Mouse (Mus musculus) monocyte, adult 5-6 weeks (primary cell): Measurements from ENCODE around the gene Tesmin. TPM values are rescaled to one million over a fixed set of nuclear protein-coding genes. Genes with fewer than 3 reads are reported as not detected.

ENCODE experiments used
- ATAC-seq: fragments of 153-309, 156-312 bp; replicated peaks from 2 replicates; pipeline ENCODE4 v1.8.0; 2017; ENCODE audit warnings: mild to moderate bottlenecking; ENCODE audit not compliant: low TSS enrichment, insufficient number of reproducible peaks, severe bottlenecking, poor library complexity, low FRiP score
- total RNA-seq: library from RNA; stranded (forward); fragments of 200-1000, 200-491, 200-594 nt; gene quantifications from 3 replicates; pipeline ENCODE4 v1.2.3, GENCODE M21; 2017

Tesmin gene
- total RNA-seq, 1 experiment from 2014 or later: 2.6 TPM

DNA sequence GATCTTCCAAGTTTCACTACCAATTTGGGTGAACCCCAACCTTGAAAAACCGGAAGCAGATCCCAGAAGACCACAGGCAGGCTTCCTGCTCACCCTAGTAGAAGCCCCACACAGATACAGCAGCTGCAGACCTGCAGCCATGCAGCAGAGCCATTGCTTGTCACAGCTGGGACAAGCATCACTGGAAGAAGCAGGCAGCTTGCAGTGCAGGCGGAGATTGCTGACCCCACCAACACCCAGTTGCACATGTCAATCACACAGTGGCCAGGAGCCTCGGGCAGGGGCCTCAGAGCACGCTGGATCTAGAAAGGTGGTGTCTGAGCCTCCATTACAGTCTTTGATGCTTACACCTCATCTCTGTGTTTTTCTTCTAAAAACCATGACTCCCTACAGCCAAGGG lies 45.5 kb downstream of the Tesmin start:
- no peak for ATAC-seq

DNA sequence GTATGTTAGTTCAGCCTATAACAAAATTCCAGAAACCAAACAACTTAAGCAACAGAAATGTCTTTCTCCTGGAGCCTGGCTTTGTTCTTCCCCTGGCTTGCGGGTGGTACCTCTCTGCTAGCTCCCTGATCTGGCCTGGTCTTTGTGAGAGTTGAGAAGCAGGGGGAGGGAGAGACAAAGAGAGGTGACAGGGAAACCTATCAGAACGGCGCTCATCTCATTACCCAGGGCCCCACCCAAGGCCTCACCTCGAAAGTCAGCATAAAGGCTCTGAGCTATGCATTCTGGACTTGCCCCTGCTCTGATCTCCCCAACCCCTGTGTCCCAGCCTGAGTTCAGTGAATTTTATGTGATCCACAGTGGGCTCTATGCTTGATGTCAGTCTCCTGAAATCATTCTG lies 46.0 kb downstream of the Tesmin start:
- ATAC-seq: no peak

DNA sequence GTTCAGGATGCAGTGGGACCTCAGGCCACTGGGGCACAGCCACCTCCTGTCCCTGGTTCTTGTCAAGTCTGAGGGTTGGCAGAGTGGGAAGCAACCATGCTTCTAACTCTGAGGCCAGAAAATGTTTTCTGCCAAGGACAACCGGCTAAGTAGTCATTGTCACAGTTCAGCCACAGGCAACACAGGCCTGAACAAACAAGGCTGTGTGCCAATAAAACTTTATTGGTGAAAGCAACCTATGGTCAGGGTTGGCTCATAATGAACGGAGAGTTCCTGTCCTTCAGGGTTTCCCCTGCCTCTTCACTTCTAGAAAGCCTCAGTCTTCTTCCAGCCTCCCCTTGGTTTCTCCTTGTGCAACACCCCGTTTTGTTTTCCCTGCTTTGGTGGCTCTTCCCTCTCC lies 47.2 kb downstream of the Tesmin start:
- no peak for ATAC-seq

DNA sequence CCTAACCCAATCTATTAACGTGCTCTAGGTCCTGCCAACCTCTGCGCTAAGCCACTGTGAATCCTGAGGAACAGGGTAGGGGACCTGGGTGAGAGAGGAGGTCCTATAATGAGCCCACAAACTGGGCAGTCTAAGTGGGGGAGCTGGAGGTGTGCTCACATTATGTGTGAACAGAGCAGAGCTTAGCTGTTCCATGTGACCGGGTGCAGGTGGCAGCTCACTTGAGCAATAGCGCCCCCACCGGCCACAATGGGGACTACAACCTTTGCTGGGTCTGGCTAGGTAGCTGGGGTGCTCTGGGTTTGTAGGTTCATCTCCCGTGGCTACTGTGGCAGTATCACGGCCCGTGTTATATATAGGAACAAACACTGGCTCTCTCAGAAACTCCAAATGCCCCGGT lies 48.2 kb downstream of the Tesmin start:
- peak; percentile 52; the same call in 1 of the 2 replicates for ATAC-seq

DNA sequence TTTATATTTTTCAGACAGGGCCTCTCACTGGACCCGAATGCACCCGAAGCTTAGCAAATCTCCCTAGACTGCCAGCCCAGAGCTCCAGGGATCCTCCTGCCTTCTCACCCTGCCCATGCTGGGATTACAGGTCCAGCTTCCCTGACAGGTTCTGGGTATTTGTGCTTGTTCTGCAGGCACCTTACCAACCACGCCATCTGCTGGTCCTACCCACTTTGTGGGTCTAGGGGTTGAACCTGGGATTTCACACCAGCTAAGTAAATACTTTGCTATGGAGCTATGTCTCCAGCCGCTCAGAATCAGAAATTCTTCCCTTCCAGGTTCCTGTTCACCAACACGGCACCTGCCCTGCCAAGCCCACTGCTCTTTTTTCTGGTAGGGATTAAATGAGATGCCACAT lies 49.3 kb downstream of the Tesmin start:
- no peak for ATAC-seq

DNA sequence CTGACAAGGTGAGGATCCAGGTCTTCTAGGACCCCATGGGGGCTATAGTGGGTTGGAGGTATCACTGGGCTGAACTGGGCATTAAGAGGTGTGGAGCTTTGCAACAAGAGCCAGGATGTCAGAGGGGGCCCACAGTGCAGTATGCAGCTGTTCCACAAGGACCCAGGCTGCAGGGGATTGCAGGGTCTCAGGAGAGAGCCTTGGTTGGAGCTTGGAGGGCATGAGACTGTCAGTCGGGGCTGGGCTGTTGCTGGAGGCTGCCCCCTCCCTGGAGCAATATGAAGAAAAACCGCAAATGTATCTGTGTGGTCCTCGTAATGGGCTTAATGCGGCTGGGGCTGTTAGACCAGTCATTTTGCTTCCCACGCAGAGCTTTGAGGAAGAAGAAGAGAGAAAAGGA lies 52.0 kb downstream of the Tesmin start:
- no peak for ATAC-seq

DNA sequence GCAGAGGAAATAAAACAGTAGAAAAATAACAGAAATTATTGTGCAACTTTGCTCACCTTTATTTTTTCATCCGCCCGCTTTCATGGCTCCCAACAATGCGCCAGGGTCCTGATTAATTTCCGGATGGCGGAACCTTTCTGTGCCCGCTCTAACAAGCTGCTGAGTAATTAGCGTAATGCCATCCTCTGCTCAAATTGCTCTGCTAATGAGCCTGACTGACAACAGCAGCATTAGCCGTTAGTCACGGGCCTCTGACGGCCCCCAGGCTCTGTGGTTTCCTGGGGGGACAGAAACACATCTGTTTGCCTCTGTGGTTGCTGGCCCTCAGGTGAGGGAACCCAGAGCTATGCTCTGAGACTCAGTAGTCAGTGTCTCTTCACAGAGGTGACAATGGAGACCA lies 52.4 kb downstream of the Tesmin start:
- ATAC-seq: no peak

DNA sequence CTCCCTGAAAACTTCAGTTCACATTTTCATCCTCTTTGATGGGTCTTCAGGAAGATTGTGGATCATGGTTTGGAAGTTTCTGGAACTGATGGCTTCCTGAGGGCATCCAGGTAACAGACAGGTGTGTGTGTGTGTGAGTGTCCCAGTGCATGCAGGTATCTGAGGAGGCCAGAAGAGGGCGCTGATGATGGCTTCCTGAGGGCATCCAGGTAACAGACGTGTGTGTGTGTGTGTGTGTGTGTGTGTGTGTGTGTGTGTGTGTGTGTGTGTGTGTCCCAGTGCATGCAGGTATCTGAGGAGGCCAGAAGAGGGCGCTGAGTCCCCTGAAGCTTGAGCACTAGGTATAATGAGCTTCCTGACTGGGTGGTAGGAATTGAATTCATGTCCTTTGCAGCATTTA lies 58.7 kb downstream of the Tesmin start:
- ATAC-seq: no peak

DNA sequence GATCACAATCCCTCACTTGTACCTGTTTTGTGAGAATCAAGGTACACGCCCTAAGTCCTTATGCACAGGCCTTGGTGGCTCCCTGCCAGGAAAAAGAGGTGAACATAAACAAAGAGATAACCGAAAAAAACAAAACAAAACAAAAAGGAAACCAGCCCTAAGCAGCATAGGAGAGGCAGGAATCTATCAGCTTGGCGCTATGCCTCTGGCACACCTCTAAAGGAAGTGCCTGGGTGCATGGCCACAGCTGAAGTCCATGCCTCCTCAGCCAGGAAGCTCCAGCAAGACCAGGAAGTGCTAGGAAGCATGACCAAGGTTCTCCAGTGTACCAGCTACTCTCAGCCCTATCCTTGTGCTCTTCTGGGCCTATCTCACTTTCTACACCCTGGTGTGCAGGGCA lies 60.6 kb downstream of the Tesmin start:
- ATAC-seq: no peak

DNA sequence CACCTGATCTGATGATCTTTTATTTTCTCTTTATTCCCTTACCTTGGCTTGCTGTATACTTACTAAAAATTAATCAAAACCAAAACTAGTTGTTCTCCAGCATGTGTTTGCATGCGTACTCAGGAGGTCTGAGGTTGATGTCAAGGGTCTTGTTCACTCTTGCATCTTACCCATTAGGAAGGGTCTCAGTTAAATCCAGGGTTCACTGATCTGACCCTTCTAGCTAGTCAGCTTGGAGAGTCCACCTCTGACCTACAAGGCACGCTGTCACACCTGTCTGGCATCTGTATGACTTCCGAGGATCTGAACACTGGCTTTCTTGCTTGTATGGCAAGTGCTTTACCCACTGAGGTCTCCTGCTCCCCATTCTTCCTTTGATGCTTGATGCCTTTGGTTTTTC lies 62.1 kb downstream of the Tesmin start:
- no peak for ATAC-seq

DNA sequence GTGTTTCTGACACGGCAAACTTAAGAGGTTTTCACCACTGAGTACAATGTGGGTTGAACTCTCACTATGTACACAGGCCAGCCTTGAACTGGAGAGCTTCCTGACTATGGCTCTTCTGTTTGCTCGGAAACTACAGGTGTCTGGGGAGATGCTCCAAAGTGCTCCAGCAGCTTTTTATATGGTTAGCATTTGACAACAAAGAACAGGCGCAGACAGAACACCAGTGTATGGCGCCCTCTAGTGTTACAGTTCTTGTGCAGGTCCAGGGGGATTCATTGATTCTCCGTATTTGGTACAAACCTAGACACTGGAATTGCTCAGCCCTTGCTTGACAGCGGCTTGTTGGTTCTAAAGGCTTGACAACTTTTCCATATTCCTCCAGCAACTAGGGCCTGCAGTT lies 62.5 kb downstream of the Tesmin start:
- ATAC-seq: peak; percentile 27; the same call in 1 of the 2 replicates

DNA sequence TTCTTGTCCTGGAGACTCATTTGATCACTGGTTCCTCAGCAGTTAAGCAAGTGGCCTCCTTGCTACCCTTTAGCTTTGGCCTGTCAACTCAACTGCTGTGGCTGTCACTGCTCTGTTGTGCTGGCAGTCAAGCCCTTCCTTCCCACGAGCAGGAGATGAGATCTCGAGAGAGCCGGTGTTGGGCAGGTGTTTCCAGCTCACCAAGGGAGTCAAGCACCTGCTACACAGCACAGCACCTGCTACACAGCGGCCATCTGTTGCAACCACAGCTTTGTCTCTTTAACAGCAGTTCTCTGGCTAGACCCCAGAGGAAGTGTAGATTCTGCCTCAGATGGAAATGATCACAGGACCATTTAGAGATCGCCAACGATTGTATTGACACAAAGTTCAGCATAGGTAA lies 63.0 kb downstream of the Tesmin start:
- no peak for ATAC-seq

Other genes with a start within 250 kb of the Tesmin start
- 50.9 to 77.2 TPM (median 60.4 TPM) in 3 replicates for gene Mrpl21, start 106.0 kb upstream of the Tesmin start, total RNA-seq
- gene Ighmbp2, start 105.8 kb upstream of the Tesmin start, total RNA-seq: 2.3 to 7.1 TPM (median 5.0 TPM) in 3 replicates
- gene Cpt1a, start 66.5 kb upstream of the Tesmin start, total RNA-seq: 49.3 to 85.9 TPM (median 54.0 TPM) in 3 replicates
- gene Gal, start 25.7 kb downstream of the Tesmin start, total RNA-seq: not detected in 3 replicates
- 90.3 to 128 TPM (median 101 TPM) in 3 replicates for gene Ppp6r3, start 186.9 kb downstream of the Tesmin start, total RNA-seq